Mouse (Mus musculus) embryonic fibroblast, embryonic 13.5 days (primary cell): ENCODE measurements at regions not wholly inside any gene's neighbourhood (a gene's known extent, or its start where the extent isn't known, plus 50 kb on each side); places are given as distances from the start of the nearest gene placed in this dataset.

ENCODE experiments used
- H3K27ac ChIP-seq: 2 replicates; pipeline ENCODE4 v1.5.1; 2012; ENCODE audit warnings: low read length, control low read depth, inconsistent platforms; ENCODE audit not compliant: insufficient read depth
- H3K4me1 ChIP-seq: 2 replicates; pipeline ENCODE4 v1.6.1; 2011; ENCODE audit warnings: low read length; ENCODE audit not compliant: control insufficient read depth, insufficient read depth
- H3K4me3 ChIP-seq: 2 replicates; pipeline ENCODE4 v1.5.1; 2011; ENCODE audit warnings: mild to moderate bottlenecking, control low read depth, low read length; ENCODE audit not compliant: insufficient read depth
- CTCF ChIP-seq: IDR thresholded peaks from 2 replicates; pipeline ENCODE4 v1.5.1; 2011; ENCODE audit warnings: mild to moderate bottlenecking, control low read depth, low read length, moderate library complexity, borderline replicate concordance; ENCODE audit not compliant: insufficient read depth
- POLR2A ChIP-seq: IDR thresholded peaks from 2 replicates; pipeline ENCODE4 v1.6.1; 2011; ENCODE audit warnings: low read depth, mild to moderate bottlenecking, control low read depth, low read length, moderate library complexity

DNA sequence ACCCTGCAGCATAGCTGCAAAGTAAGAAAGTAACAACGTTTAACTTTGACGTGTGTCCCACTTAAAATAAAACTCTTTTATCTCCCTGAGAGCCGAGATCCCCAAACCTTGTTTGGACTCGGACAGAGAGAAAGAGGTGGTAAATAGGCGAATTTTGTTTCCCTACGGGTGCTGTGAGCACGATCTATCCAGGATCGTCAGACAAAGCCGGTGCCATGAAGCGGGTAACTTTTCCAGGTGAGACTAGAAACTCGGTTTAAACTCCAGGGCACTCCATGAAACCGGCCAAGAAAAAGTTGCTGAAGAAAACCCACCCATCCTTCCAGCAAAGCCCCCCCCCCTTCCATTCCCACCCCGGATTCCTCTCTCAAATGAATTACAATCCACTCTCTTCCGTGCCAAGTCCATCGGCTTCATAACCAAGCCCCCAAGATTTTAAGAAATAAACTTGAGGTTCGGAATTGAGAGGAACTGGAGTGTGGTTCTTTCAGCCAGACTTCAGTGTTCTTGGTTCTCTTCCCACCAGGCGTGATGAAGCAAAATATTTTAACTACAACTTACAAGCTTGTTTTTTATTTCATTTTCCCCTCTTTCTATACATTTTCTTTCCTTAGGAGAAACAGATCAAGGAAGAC lies 153.7 kb downstream of the Insig2 start:
- H3K27ac ChIP-seq, result no peak overlapping the region
- H3K4me1 ChIP-seq, result no peaks in the 10 kb centered on the region
- no peak for TF ChIP-seq POLR2A
- no peak for TF ChIP-seq CTCF
- H3K4me3 ChIP-seq, result peak overlapping the region; percentile 4; the same call in 1 of the 2 replicates

DNA sequence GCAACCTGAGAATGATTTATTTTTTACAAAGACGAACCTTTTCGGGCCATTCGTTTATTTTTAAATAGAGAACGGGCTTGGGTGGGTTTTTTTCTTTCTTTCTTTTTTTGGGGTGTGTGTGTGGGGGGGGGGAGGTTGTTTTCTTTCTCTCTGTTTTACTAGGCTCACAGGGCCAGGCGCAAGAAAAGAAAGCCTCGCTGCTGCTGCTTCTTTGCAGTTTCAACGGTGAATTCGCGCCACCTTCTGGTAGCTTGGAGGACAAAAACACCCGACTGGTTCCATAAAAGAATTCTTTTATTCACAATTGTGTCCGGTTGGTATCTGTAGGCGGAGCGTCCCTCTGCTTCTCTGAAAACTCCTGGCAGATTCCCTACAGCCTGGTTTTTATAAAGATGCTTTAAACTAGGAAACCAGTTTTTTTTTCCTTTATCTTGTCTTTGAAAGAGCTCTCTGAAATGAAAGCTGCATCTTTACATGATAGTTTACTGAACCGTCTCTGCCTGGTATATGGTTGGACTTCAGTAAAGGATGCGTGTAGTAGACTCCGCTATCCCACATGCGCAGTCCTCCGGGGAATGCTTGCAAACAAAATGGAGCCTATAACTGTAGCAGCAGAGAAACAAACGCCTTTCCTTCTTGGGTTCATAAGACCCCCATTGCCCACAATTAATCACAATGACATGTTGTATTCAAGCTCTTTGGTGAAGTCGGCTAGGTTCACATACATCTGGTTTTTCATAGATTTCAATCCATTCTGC lies 151.9 kb downstream of the Insig2 start:
- Histone ChIP-seq H3K4me1 (no peaks in the 10 kb centered on the region), H3K27ac (no peak overlapping the region), H3K4me3 (no peak overlapping the region)
- TF ChIP-seq CTCF, result peak; percentile 44; the same call in 1 of the 2 replicates
- no peak for TF ChIP-seq POLR2A

DNA sequence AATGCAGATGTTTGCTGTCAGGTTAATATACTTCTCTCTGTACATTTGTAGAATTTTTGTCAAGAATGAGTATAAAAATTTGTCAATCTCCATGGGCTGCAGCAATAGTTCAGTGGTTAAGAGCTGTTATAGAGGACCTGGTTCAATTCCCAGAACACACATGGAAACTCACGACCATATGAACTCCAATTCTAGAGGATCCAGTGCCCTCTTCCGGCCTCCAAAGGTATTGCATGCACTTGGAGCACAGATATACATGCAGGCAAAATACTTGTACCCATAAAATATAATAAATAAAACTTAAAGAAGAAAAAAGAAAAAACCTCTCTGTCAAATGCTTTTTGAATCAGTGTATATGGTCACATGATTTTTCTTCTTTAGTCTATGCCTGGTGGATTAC lies 143.5 kb downstream of the Insig2 start:
- no peak overlapping the region for H3K4me3 ChIP-seq
- no peaks in the 10 kb centered on the region for H3K4me1 ChIP-seq
- no peak overlapping the region for H3K27ac ChIP-seq
- TF ChIP-seq POLR2A (no peak), CTCF (no peak)

DNA sequence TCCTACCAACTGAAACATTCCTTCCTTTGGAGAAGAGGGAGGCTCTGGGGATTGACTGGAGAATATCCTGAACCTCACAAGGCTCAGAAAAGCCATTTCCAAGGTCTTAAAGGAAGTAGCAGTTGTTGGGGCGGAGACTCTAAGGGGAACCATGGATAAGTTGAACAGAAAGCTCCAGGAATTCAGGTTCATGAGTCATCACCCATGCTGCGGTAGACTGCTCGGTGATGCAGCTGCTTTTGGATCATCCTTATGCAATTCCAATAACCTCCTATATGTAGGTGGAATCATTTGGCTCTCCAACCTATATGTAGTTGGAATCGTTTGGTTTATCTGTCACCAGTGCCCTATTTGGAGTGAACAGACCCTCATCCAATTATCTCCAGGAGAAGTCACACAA lies 137.6 kb downstream of the Insig2 start:
- no peaks in the 10 kb centered on the region for H3K4me1 ChIP-seq
- H3K27ac ChIP-seq, result no peak overlapping the region
- TF ChIP-seq POLR2A, result no peak
- no peak for TF ChIP-seq CTCF
- no peak overlapping the region for H3K4me3 ChIP-seq

DNA sequence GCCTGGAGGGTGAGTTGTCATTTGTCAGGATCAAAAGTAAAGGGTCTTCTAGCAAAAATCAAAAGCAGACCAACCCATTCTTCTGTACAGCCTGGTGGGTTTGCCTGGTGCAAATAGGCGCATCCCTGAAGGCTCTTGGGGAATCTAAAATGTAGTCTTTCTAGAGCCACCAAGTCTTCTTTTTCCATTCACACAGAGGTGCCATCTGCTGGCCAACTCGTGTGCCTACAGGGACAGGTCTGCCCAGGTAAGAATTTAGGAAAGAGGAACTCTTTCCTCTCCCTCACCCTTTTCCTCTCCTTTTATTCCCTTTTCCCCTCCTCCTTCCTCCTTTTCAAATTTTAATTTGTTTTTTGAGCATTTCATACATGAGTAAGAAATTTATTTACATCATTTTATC lies 116.5 kb downstream of the Insig2 start:
- no peaks in the 10 kb centered on the region for H3K4me1 ChIP-seq

DNA sequence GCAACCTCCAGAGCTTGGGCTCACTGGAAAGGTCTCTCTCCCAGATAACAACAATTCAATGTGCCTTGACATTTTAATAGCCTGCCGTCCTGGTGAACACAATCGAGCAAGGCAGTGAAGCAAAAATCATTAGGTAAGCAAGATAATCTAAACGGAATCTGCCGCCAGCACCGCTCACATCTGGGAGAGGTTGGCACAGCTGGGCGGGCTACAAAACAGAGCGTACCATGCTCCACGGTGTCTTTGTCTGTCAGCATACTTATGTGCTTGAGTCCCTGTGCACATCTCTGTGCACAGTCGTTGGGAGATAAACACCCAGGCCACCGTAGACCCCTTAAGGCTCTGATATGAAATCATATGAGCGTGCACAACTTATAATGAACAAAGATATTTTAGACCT lies 108.1 kb downstream of the Insig2 start:
- TF ChIP-seq CTCF, result no peak
- no peak for TF ChIP-seq POLR2A
- H3K4me3 ChIP-seq, result no peak overlapping the region
- H3K4me1 ChIP-seq, result no peaks in the 10 kb centered on the region
- H3K27ac ChIP-seq, result no peak overlapping the region

More for the DNA sequence above, 116.5 kb downstream of the Insig2 start:
- TF ChIP-seq CTCF (peak; percentile 54; the same call in 1 of the 2 replicates), POLR2A (no peak)
- Histone ChIP-seq H3K27ac (no peak overlapping the region), H3K4me3 (no peak overlapping the region)

DNA sequence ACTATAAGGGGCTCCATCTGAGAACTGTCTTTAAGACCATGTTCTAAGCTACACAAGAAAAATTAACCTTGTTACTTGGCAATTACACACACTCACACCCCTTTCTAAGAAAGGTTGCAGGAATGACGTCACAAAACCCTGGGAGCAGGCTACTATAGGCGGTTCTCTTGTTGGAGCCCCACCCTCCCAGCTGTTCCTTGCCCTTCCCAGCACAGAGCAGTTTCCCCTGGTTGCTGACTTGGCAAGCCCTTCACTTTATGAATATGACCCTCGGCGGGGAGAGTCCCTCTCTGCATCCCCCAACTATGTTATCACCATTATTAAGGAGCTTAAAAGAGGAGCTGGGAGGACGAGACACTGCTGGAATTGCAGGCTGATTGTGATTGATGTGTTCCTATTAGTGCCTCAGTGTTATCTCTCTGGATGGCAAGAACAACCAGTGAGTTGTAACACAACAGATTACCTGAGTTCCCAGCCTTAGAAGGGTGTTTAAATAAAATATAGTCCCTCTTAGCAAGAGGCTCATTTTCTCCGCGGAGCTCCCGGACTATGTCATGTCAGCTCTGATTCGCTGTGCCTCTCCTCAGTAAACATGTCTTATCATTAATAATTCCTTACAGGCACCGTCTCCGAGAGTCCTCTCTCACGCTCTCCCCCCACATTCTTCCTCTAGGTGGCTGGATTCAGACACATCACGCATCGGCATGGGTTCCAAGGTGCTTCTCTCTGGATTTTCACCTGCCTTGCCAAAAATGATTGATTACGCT lies 105.7 kb downstream of the Insig2 start:
- no peak overlapping the region for H3K27ac ChIP-seq
- TF ChIP-seq CTCF, result no peak
- TF ChIP-seq POLR2A, result no peak
- no peak overlapping the region for H3K4me3 ChIP-seq
- H3K4me1 ChIP-seq, result no peaks in the 10 kb centered on the region

DNA sequence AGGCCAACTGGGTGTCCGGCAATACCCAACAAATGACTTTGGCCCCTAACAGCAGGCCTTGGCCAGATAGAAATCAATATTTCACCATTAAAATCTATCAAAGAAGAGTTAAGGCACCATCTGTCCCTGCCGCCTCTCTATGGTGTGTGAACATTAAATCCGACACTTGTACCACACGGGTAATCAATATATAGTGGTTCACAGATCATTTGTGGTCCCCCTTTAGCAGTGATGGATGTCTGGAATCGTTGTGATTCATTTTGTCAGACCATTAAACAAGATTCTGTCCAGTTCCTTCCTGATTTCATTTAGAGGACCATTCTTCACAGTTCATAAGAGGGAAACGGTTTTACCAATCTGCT lies 105.2 kb downstream of the Insig2 start:
- H3K27ac ChIP-seq, result no peak overlapping the region
- no peak for TF ChIP-seq CTCF
- no peak for TF ChIP-seq POLR2A
- no peaks in the 10 kb centered on the region for H3K4me1 ChIP-seq
- H3K4me3 ChIP-seq, result no peak overlapping the region

DNA sequence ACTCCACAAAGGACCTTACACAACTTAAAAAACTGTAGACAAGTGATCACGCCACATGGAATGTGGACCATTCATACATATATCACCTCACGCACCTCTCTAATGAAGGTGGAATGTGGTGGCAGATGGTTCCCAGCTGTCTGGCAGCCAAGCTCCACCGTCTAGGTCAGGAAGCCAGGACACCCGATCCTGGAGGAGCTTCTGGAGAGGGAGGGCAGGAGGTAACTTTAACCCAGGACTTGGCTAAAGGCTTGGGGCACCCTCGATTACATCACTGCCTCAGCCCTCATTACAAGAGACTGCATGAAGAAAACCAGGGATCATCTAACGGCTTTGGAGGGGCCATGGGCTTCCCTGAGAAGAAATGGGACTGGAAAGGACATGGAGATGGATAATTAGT lies 88.8 kb downstream of the Insig2 start:
- no peak overlapping the region for H3K4me3 ChIP-seq
- no peak overlapping the region for H3K27ac ChIP-seq
- no peak for TF ChIP-seq CTCF
- TF ChIP-seq POLR2A, result no peak

More for the DNA sequence above, 88.8 kb downstream of the Insig2 start:
- H3K4me1 ChIP-seq, result peaks cover 14% of the 10 kb centered on the region
